Mouse (Mus musculus): ENCODE results near the gene Kctd10. TPM values are rescaled to one million over a fixed set of nuclear protein-coding genes. Genes with fewer than 3 reads are reported as not detected.

The Kctd10 gene
- polyA plus RNA-seq, 1 experiment from 2014 or later: 96.4 TPM

DNA sequence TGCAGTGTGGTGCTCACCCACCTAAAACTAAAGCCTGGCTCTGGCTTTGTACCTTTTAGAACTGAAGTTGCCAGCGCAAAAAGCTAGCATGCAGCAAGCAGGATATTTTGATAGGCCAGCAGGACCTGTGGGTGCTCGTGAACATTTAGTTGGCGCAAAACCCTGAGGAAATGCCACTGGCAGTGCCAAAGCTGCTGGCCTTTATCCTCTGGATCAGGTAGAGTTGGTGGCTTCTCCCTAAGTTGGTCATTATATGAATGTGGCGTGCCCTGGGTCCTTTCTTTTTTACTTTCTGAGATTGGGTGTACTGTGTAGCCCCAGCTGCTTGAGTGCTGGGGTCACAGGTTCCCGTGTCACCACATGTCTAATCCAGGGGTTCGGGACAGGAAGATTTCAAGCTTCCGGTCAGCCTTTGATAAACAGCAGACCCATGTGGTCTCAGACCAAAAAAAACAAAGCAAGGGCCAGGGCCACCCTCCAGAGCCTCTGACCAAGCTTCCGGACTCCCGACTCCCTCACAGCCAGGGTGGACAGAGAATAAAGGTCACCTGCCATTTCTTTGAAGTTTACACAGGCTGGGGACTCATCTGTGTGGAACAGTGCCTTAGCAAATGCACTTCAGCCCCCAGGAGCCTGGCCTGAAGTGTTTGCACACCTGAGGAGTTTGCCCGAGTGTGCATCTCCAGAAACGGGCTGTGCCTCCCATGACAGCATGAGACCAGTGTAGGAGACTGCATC is 41.4 kb upstream of the Kctd10 start:
- no peaks in the 10 kb centered on the region for H3K4me1 ChIP-seq (replicated peaks; ENCODE audit: control insufficient read depth, insufficient read depth)
- TF ChIP-seq CTCF (IDR thresholded peaks at IDR 0.05; ENCODE audit: low read depth): no peak
- DNase-seq (ENCODE audit: low spot score): no peak
- 54% methylated on average over 11 of the region's 11 CpGs for WGBS
- H3K27ac ChIP-seq (replicated peaks): no peak overlapping the region
- H3K4me3 ChIP-seq (ENCODE audit: low read depth, low read length): no peak overlapping the region
- H3K9me3 ChIP-seq (ENCODE audit: control insufficient read depth, low read length): no peaks in the 10 kb centered on the region
- H3K4me2 ChIP-seq (replicated peaks; ENCODE audit: low read depth): no peak overlapping the region
- no peaks in the 10 kb centered on the region for H3K27me3 ChIP-seq (ENCODE audit: control insufficient read depth, insufficient read depth, low read length)
- H3K36me3 ChIP-seq (ENCODE audit: control insufficient read depth, insufficient read depth, low read length): peaks cover 21% of the 10 kb centered on the region
- no peak for ATAC-seq (ENCODE audit: low FRiP score, low TSS enrichment)
- H3K9ac ChIP-seq (ENCODE audit: low read length): no peak overlapping the region

DNA sequence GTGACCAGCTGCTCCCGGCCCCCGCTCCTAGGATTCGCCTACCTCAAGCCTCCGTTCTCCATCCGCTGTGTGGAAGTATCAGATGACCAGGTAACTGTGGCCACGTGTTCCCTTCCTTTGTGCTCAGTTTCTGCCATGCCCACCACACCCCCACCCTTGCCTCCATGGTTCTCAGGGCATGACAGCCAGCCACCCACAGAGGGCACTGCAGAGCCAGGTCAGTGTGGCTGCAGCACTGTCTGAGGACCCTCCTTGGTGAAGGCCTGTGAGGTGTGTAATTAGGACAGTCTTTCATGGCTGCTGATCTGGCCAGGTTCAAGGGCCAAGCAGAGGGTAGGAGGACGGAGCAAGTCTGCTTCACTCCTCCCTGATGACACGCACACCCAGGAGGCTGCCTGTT is 38.2 kb upstream of the Kctd10 start:
- ATAC-seq (ENCODE audit: low FRiP score, low TSS enrichment) (no peak), DNase-seq (ENCODE audit: low spot score) (peak; percentile 41)
- peaks cover 42% of the 10 kb centered on the region for H3K36me3 ChIP-seq (ENCODE audit: control insufficient read depth, insufficient read depth, low read length)
- 66% methylated on average over 8 of the region's 8 CpGs for WGBS
- H3K9me3 ChIP-seq (ENCODE audit: control insufficient read depth, low read length): no peaks in the 10 kb centered on the region
- H3K9ac ChIP-seq (ENCODE audit: low read length): no peak overlapping the region
- no peak overlapping the region for H3K27ac ChIP-seq (replicated peaks)
- H3K4me2 ChIP-seq (replicated peaks; ENCODE audit: low read depth): no peak overlapping the region
- no peaks in the 10 kb centered on the region for H3K27me3 ChIP-seq (ENCODE audit: control insufficient read depth, insufficient read depth, low read length)
- TF ChIP-seq CTCF (IDR thresholded peaks at IDR 0.05; ENCODE audit: low read depth) (peak; percentile 67), EP300 (optimal IDR thresholded peaks at IDR 0.05) (no peak)
- no peak overlapping the region for H3K4me3 ChIP-seq (ENCODE audit: low read depth, low read length)
- H3K4me1 ChIP-seq (replicated peaks; ENCODE audit: control insufficient read depth, insufficient read depth): no peaks in the 10 kb centered on the region

DNA sequence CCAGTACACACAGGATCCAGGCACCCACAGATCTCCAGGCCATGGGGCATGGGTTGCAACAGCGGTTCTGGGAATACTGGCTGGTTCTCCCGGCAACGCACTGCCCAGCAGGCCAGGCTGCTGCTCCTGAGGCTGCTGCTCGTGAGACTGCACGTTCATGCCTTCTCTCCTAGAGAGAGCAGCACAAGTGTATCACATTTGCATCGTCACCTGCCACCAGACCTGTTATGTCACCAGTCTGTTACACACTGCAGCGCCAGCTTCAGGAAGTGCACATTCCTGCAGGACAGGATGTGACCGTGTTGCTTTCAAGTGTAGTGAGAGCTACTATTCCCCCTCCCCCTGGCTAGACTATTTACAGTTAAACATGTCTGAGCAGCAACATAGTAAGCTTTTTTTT is 36.5 kb upstream of the Kctd10 start:
- H3K4me2 ChIP-seq (replicated peaks; ENCODE audit: low read depth): no peak overlapping the region
- peaks cover 50% of the 10 kb centered on the region for H3K36me3 ChIP-seq (ENCODE audit: control insufficient read depth, insufficient read depth, low read length)
- WGBS: 75% methylated on average over 8 of the region's 8 CpGs
- H3K27ac ChIP-seq (replicated peaks): no peak overlapping the region
- DNase-seq (ENCODE audit: low spot score) (no peak), ATAC-seq (ENCODE audit: low FRiP score, low TSS enrichment) (no peak)
- TF ChIP-seq CTCF (IDR thresholded peaks at IDR 0.05; ENCODE audit: low read depth): no peak
- TF ChIP-seq EP300 (optimal IDR thresholded peaks at IDR 0.05): no peak
- no peaks in the 10 kb centered on the region for H3K27me3 ChIP-seq (ENCODE audit: control insufficient read depth, insufficient read depth, low read length)
- no peak overlapping the region for H3K9ac ChIP-seq (ENCODE audit: low read length)
- no peak overlapping the region for H3K4me3 ChIP-seq (ENCODE audit: low read depth, low read length)
- no peaks in the 10 kb centered on the region for H3K4me1 ChIP-seq (replicated peaks; ENCODE audit: control insufficient read depth, insufficient read depth)
- H3K9me3 ChIP-seq (ENCODE audit: control insufficient read depth, low read length): no peaks in the 10 kb centered on the region

DNA sequence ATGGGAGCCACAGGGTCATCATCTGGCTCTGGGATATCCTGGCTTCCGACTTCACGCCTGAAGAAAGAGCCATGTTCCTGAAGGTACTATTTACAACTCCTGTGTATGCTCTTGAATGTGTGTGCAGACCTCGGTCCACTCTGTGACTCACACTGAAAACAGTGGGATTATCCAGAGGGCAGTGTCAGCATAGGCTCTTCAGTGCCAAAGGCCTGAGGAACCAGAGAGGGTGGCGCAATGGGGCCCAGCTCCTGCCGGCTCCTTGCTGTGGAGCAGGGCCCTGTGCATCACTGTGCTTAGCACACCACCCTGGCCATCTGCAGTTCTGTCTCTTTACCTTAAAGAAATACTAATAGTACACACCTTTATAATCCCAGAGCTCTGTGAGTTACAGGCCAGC is 35.3 kb upstream of the Kctd10 start:
- DNase-seq (ENCODE audit: low spot score) (no peak), ATAC-seq (ENCODE audit: low FRiP score, low TSS enrichment) (no peak)
- TF ChIP-seq EP300 (optimal IDR thresholded peaks at IDR 0.05): no peak
- TF ChIP-seq CTCF (IDR thresholded peaks at IDR 0.05; ENCODE audit: low read depth): no peak
- H3K9me3 ChIP-seq (ENCODE audit: control insufficient read depth, low read length): no peaks in the 10 kb centered on the region
- H3K4me3 ChIP-seq (ENCODE audit: low read depth, low read length): no peak overlapping the region
- no peaks in the 10 kb centered on the region for H3K4me1 ChIP-seq (replicated peaks; ENCODE audit: control insufficient read depth, insufficient read depth)
- H3K36me3 ChIP-seq (ENCODE audit: control insufficient read depth, insufficient read depth, low read length): peaks cover 57% of the 10 kb centered on the region
- 89% methylated on average over 5 of the region's 5 CpGs for WGBS
- H3K27ac ChIP-seq (replicated peaks): no peak overlapping the region
- H3K27me3 ChIP-seq (ENCODE audit: control insufficient read depth, insufficient read depth, low read length): no peaks in the 10 kb centered on the region
- H3K9ac ChIP-seq (ENCODE audit: low read length): no peak overlapping the region
- H3K4me2 ChIP-seq (replicated peaks; ENCODE audit: low read depth): no peak overlapping the region

DNA sequence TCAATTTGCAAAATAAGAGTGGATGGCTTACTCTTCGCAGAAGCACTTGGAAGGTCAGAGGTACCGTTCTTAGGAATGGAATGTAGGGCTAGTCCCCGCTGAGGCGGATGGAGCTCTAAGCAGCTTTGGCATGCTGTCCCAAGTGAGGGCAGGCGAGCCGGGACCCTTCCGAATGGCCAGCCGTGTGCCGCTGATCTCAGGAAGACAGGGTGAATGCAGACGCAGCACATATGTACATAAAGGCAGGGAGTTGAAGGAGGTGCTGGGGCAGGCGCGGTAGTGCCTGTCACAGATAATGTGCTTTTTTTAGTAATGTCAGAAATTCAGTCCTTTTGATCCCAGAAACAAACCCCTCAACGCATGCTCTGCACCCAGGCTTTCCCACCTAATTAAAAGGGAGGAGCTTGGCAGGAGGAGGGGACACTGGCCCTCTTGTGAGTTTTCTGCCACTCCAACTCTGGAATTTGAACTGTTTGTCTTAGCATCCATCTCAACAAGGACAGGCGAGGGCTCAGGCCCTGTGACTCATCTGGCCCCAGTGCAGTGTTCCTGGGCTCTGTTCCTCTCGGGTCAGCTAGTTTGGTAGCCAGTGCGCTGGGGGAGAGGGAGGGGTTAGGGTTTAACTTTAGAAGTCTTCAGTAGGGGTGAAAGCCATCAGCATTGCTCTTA is 32.9 kb upstream of the Kctd10 start:
- Histone ChIP-seq H3K27me3 (ENCODE audit: control insufficient read depth, insufficient read depth, low read length) (no peaks in the 10 kb centered on the region), H3K4me1 (replicated peaks; ENCODE audit: control insufficient read depth, insufficient read depth) (no peaks in the 10 kb centered on the region), H3K4me2 (replicated peaks; ENCODE audit: low read depth) (no peak overlapping the region), H3K9ac (ENCODE audit: low read length) (no peak overlapping the region), H3K27ac (replicated peaks) (no peak overlapping the region), H3K9me3 (ENCODE audit: control insufficient read depth, low read length) (no peaks in the 10 kb centered on the region), H3K36me3 (ENCODE audit: control insufficient read depth, insufficient read depth, low read length) (peaks cover 64% of the 10 kb centered on the region), H3K4me3 (ENCODE audit: low read depth, low read length) (no peak overlapping the region)
- no peak for ATAC-seq (ENCODE audit: low FRiP score, low TSS enrichment)
- 48% methylated on average over 16 of the region's 16 CpGs for WGBS
- no peak for TF ChIP-seq CTCF (IDR thresholded peaks at IDR 0.05; ENCODE audit: low read depth)
- no peak for TF ChIP-seq EP300 (optimal IDR thresholded peaks at IDR 0.05)
- peak; percentile 27 for DNase-seq (ENCODE audit: low spot score)

DNA sequence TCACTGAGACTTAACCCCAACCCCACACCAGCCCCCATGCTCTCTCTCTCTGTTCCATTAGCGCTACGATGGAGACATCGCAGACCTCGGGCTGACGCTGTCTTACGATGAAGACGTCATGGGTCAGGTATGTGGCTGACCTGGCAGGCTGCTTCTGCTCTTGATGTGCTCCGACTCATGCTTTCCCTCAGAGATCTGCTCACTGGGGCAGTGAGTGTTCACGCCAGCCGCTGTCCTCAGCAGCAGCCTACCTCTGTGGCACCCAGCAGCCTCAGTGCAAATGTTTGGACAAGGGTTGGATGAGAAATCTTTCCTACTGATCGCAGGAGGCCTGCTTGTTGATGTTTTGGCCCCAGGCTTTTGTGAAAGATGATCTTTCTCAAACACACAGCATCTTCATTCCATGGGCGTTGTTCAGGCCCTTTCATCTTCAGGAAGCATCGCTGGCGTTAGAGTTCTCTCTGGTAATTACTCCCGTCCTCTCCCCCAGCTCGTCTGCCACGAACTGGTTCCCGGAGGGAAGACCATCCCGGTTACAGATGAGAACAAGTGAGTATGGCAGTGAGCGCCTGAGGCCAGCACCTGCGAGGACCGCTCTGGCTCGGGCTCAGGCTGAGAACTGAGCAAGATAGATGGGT is 32.2 kb upstream of the Kctd10 start:
- peaks cover 67% of the 10 kb centered on the region for H3K36me3 ChIP-seq (ENCODE audit: control insufficient read depth, insufficient read depth, low read length)
- no peak for TF ChIP-seq EP300 (optimal IDR thresholded peaks at IDR 0.05)
- TF ChIP-seq CTCF (IDR thresholded peaks at IDR 0.05; ENCODE audit: low read depth): no peak
- no peaks in the 10 kb centered on the region for H3K27me3 ChIP-seq (ENCODE audit: control insufficient read depth, insufficient read depth, low read length)
- DNase-seq (ENCODE audit: low spot score): no peak
- no peak overlapping the region for H3K27ac ChIP-seq (replicated peaks)
- no peaks in the 10 kb centered on the region for H3K9me3 ChIP-seq (ENCODE audit: control insufficient read depth, low read length)
- no peak overlapping the region for H3K4me2 ChIP-seq (replicated peaks; ENCODE audit: low read depth)
- H3K4me1 ChIP-seq (replicated peaks; ENCODE audit: control insufficient read depth, insufficient read depth): no peaks in the 10 kb centered on the region
- peak; percentile 28; the same call in 1 of the 2 replicates for ATAC-seq (ENCODE audit: low FRiP score, low TSS enrichment)
- H3K4me3 ChIP-seq (ENCODE audit: low read depth, low read length): no peak overlapping the region
- H3K9ac ChIP-seq (ENCODE audit: low read length): no peak overlapping the region
- WGBS: 56% methylated on average over 23 of the region's 23 CpGs

All from stomach, postnatal 0 days (tissue).